Mouse (Mus musculus) left cerebral cortex, adult 2 months (tissue): Measurements from ENCODE around the gene Exoc3l. TPM values are rescaled to one million over a fixed set of nuclear protein-coding genes. Genes with fewer than 3 reads are reported as not detected.

Experiments used
- DNase-seq, 2 experiments: peaks; one replicate each; pipeline ENCODE4 v3.0.0; 2021 to 2022; ENCODE audit warnings: low spot score in 2 of 2, mixed read lengths in 1 of 2; ENCODE audit errors: extremely low spot score in 1 of 2
- H3K27ac ChIP-seq: fragments of 200-600 bp; 2 replicates; pipeline ENCODE4 v1.8.1; 2022
- H3K4me3 ChIP-seq: fragments of 200-600 bp; 2 replicates; pipeline ENCODE4 v1.8.1; 2022
- CTCF ChIP-seq: fragments of 200-600 bp; IDR thresholded peaks from 2 replicates; pipeline ENCODE4 v1.8.1; 2022; ENCODE audit warnings: antibody characterized with exemption, mild to moderate bottlenecking, moderate library complexity
- intact Hi-C: fragments of 180-260 bp; cut with DNase I; formaldehyde crosslinking; loops from one replicate; pipeline ENCODE4 v1.15.1; 2025
- total RNA-seq, 2 experiments: library from RNA; stranded (reverse); gene quantifications; 2 replicates each; pipeline ENCODE4 v1.2.3; 2021

The Exoc3l gene
- total RNA-seq, 2 experiments from 2014 or later: 1.1 to 2.2 TPM

GRCm38 (mm10) chr8:105288958-105289732 lies 6.8 kb downstream of the Exoc3l start:
- no peak; the same call in none of the 2 replicates for TF ChIP-seq CTCF
- intact Hi-C loops: no loop called here
- Histone ChIP-seq H3K4me3 (peak overlapping the region; percentile 61), H3K27ac (peak overlapping the region; percentile 86)
- DNase-seq: peak; percentile 94 to 95

- H3K27ac ChIP-seq: no peak overlapping the region
- no peak for TF ChIP-seq CTCF
- no peak for DNase-seq
- H3K4me3 ChIP-seq: peak overlapping the region; percentile 61
- intact Hi-C loops: no loop called here
These were observed 7.7 kb downstream of the Exoc3l start for GRCm38 (mm10) chr8:105288231-105288630.

GRCm38 (mm10) chr8:105286907-105287306 lies 9.0 kb downstream of the Exoc3l start:
- no peak overlapping the region for H3K27ac ChIP-seq
- intact Hi-C loops: no loop called here
- DNase-seq: no peak
- H3K4me3 ChIP-seq: no peak overlapping the region
- no peak; the same call in 1 of the 2 replicates for TF ChIP-seq CTCF

- H3K4me3 ChIP-seq: no peak overlapping the region
- H3K27ac ChIP-seq: no peak overlapping the region
- no peak for TF ChIP-seq CTCF
- intact Hi-C loops: no loop called here
- no peak for DNase-seq
These were observed 10.4 kb downstream of the Exoc3l start for GRCm38 (mm10) chr8:105285514-105285913.

GRCm38 (mm10) chr8:105283074-105283473 lies 12.8 kb downstream of the Exoc3l start:
- intact Hi-C loops: no loop called here

GRCm38 (mm10) chr8:105282239-105282638 lies 13.7 kb downstream of the Exoc3l start:
- intact Hi-C loops: no loop called here
- H3K4me3 ChIP-seq: no peak overlapping the region
- no peak for DNase-seq
- no peak for TF ChIP-seq CTCF
- H3K27ac ChIP-seq: no peak overlapping the region

More at GRCm38 (mm10) chr8:105283074-105283473, 12.8 kb downstream of the Exoc3l start:
- Histone ChIP-seq H3K4me3 (no peak overlapping the region), H3K27ac (no peak overlapping the region)
- DNase-seq: no peak
- TF ChIP-seq CTCF: peak; percentile 63

- Histone ChIP-seq H3K4me3 (no peak overlapping the region), H3K27ac (no peak overlapping the region)
- no peak for DNase-seq
- TF ChIP-seq CTCF: no peak
- intact Hi-C loops: no loop called here
These were observed 14.1 kb downstream of the Exoc3l start for GRCm38 (mm10) chr8:105281821-105282220.

GRCm38 (mm10) chr8:105280567-105280966 lies 15.3 kb downstream of the Exoc3l start:
- Histone ChIP-seq H3K27ac (no peak overlapping the region), H3K4me3 (no peak overlapping the region)
- intact Hi-C loops: no loop called here
- no peak for DNase-seq
- TF ChIP-seq CTCF: no peak

- Histone ChIP-seq H3K4me3 (peak overlapping the region; percentile 38), H3K27ac (peak overlapping the region; percentile 41; the same call in 1 of the 2 replicates)
- peak; percentile 20 for TF ChIP-seq CTCF
- peak; percentile 83 to 85 for DNase-seq
- intact Hi-C loops: no loop called here
These were observed 17.0 kb downstream of the Exoc3l start for GRCm38 (mm10) chr8:105278911-105279334.

- intact Hi-C loops: no loop called here
- Histone ChIP-seq H3K27ac (peak overlapping the region; percentile 82), H3K4me3 (peak overlapping the region; percentile 57)
- no peak for TF ChIP-seq CTCF
- DNase-seq: peak in 1 of 2 experiments; percentile 61
These were observed 19.4 kb downstream of the Exoc3l start for GRCm38 (mm10) chr8:105276292-105277120.

- DNase-seq: no peak
- no peak for TF ChIP-seq CTCF
- Histone ChIP-seq H3K4me3 (peak within 1 kb of the TSS; percentile 57), H3K27ac (peak within 1 kb of the TSS; percentile 82)
- intact Hi-C loops: no loop called here
These were observed 20.1 kb downstream of the Exoc3l start, which contains the start of gene Nol3 for GRCm38 (mm10) chr8:105275840-105276239. Gene Nol3, plus strand, starts transcription at chr8:105276140.

- DNase-seq: no peak
- peak overlapping the region; percentile 57 for H3K4me3 ChIP-seq
- intact Hi-C loops: no loop called here
- no peak overlapping the region for H3K27ac ChIP-seq
- TF ChIP-seq CTCF: no peak; the same call in 1 of the 2 replicates
These were observed 20.5 kb downstream of the Exoc3l start for GRCm38 (mm10) chr8:105275387-105275786.
